Comparison of ENCODE assay signal across 8 mouse cellular contexts in genomic region chr6:29436461-29436934, GRCm38 (mm10). TPM values are rescaled to one million over a fixed set of nuclear protein-coding genes. Genes with fewer than 3 reads are reported as not detected.
DNase-seq lines count a peak whose midpoint lies in the region; ATAC-seq lines count a peak whose summit lies in the region.

No protein-coding gene starts in this region.

- peak overlapping the region; percentile 37 for H3K9ac ChIP-seq in kidney, embryonic 14.5 days (ENCODE audit: low read depth, low read length)
- H3K9ac ChIP-seq in hindbrain, embryonic 16.5 days (ENCODE audit: low read depth, low read length), result no peak overlapping the region
- H3K9ac ChIP-seq in midbrain, embryonic 14.5 days (replicated peaks; ENCODE audit: low read length), result peak overlapping the region; percentile 31; the same call in 1 of the 2 replicates

- peak overlapping the region; percentile 60 for H3K4me3 ChIP-seq in kidney, embryonic 14.5 days (ENCODE audit: low read length)
- H3K4me3 ChIP-seq in hindbrain, embryonic 16.5 days (ENCODE audit: low read length), result no peak overlapping the region
- H3K4me3 ChIP-seq in midbrain, embryonic 14.5 days (replicated peaks; ENCODE audit: low read depth, low read length), result no peak overlapping the region

- ATAC-seq in kidney, embryonic 14.5 days (ENCODE audit: low FRiP score, low TSS enrichment), result peak; percentile 14
- peak; percentile 51 for ATAC-seq in hindbrain, embryonic 16.5 days
- peak; percentile 29; the same call in 1 of the 2 replicates for ATAC-seq in midbrain, embryonic 14.5 days (ENCODE audit: low FRiP score, low TSS enrichment)

- intact Hi-C loops in left cerebral cortex, postnatal 14 days (cut with DNase I), result no loop called here

- H3K27me3 ChIP-seq in kidney, embryonic 14.5 days (ENCODE audit: control insufficient read depth, insufficient read depth, low read length), result peaks cover 4% of the 10 kb centered on the region
- H3K27me3 ChIP-seq in hindbrain, embryonic 16.5 days (replicated peaks; ENCODE audit: control insufficient read depth, insufficient read depth, low read length), result peaks cover 18% of the 10 kb centered on the region
- peaks cover 35% of the 10 kb centered on the region for H3K27me3 ChIP-seq in midbrain, embryonic 14.5 days (ENCODE audit: control insufficient read depth, insufficient read depth, low read length)

- H3K9me3 ChIP-seq in kidney, embryonic 14.5 days (ENCODE audit: control insufficient read depth, low read length), result no peaks in the 10 kb centered on the region
- H3K9me3 ChIP-seq in hindbrain, embryonic 16.5 days (ENCODE audit: control insufficient read depth, low read length), result no peaks in the 10 kb centered on the region
- no peaks in the 10 kb centered on the region for H3K9me3 ChIP-seq in midbrain, embryonic 14.5 days (ENCODE audit: control insufficient read depth, low read length)

- H3K27ac ChIP-seq in kidney, embryonic 14.5 days (ENCODE audit: low read depth, low read length), result peak overlapping the region; percentile 89
- H3K27ac ChIP-seq in hindbrain, embryonic 16.5 days (ENCODE audit: low read depth, low read length), result peak overlapping the region; percentile 61; the same call in 1 of the 2 replicates
- peak overlapping the region; percentile 64 for H3K27ac ChIP-seq in midbrain, embryonic 14.5 days (replicated peaks; ENCODE audit: low read depth, low read length)

- H3K4me1 ChIP-seq in kidney, embryonic 14.5 days (ENCODE audit: control insufficient read depth, insufficient read depth, low read length), result peaks cover 32% of the 10 kb centered on the region
- peaks cover 25% of the 10 kb centered on the region for H3K4me1 ChIP-seq in hindbrain, embryonic 16.5 days (ENCODE audit: control insufficient read depth, insufficient read depth, low read depth, low read length)
- H3K4me1 ChIP-seq in midbrain, embryonic 14.5 days (ENCODE audit: control insufficient read depth, insufficient read depth, low read length), result peaks cover 31% of the 10 kb centered on the region

- H3K36me3 ChIP-seq in kidney, embryonic 14.5 days (ENCODE audit: control insufficient read depth, insufficient read depth, low read length), result peaks cover 14% of the 10 kb centered on the region; the same call in 1 of the 2 replicates
- H3K36me3 ChIP-seq in hindbrain, embryonic 16.5 days (ENCODE audit: control insufficient read depth, insufficient read depth, low read length), result no peaks in the 10 kb centered on the region
- H3K36me3 ChIP-seq in midbrain, embryonic 14.5 days (ENCODE audit: control insufficient read depth, insufficient read depth, low read length), result no peaks in the 10 kb centered on the region

- no peak for DNase-seq in kidney, adult 18-20 months
- peak; percentile 65 for DNase-seq in brain, adult 2 months (ENCODE audit: low read depth, low spot score)
- DNase-seq in gastrocnemius, postnatal 25 days, result peak; percentile 76
- peak; percentile 62 for DNase-seq in midbrain, embryonic 14.5 days
- DNase-seq in right cerebral cortex, adult 18-20 months, result no peak
- no peak for DNase-seq in left cerebral cortex, postnatal 14 days (ENCODE audit: low spot score in 2 of 2)

- WGBS in kidney, embryonic 14.5 days, result 6% methylated on average over 10 of the region's 11 CpGs
- 6% methylated on average over 11 of the region's 11 CpGs for WGBS in hindbrain, embryonic 16.5 days
- 4% methylated on average over 11 of the region's 11 CpGs for WGBS in midbrain, embryonic 14.5 days

- H3K4me2 ChIP-seq in kidney, embryonic 14.5 days (replicated peaks; ENCODE audit: low read depth, low read length), result peak overlapping the region; percentile 86
- peak overlapping the region; percentile 24; the same call in 1 of the 2 replicates for H3K4me2 ChIP-seq in hindbrain, embryonic 16.5 days (ENCODE audit: low read length)
- H3K4me2 ChIP-seq in midbrain, embryonic 14.5 days (ENCODE audit: low read length), result peak overlapping the region; percentile 36

RNA-seq across cellular contexts. Expression of gene Flnc, which starts 3.4 kb away (rescaled TPM):
- 5.5 and 8.3 TPM in 2 replicates for polyA plus RNA-seq in kidney, embryonic 14.5 days (2014; fragmentation: Nextera tagmentation; extraction: Ambion mirVana)
- 100 to 1,000 TPM; 420 to 954 TPM for total RNA-seq in gastrocnemius, postnatal 25 days (2021)
- polyA plus RNA-seq in hindbrain, embryonic 16.5 days (2015; fragmentation: Nextera tagmentation; extraction: Ambion mirVana), result 2.7 and 5.1 TPM in 2 replicates
- polyA plus RNA-seq in midbrain, embryonic 14.5 days (2014; fragmentation: Nextera tagmentation; extraction: Ambion mirVana), result 1.6 and 4.0 TPM in 2 replicates
- 1 to 10 TPM; 2.0 to 2.2 TPM for total RNA-seq in left cerebral cortex, postnatal 14 days (2021)

RNA-seq across cellular contexts. Expression of gene Atp6v1f, which starts 31.0 kb away (rescaled TPM):
- polyA plus RNA-seq in kidney, embryonic 14.5 days (2014; fragmentation: Nextera tagmentation; extraction: Ambion mirVana), result 248 and 309 TPM in 2 replicates
- 100 to 1,000 TPM in 1 of 2 experiments, 10 to 100 TPM in 1; 90.2 to 102 TPM for total RNA-seq in gastrocnemius, postnatal 25 days (2021)
- 341 and 394 TPM in 2 replicates for polyA plus RNA-seq in hindbrain, embryonic 16.5 days (2015; fragmentation: Nextera tagmentation; extraction: Ambion mirVana)
- polyA plus RNA-seq in midbrain, embryonic 14.5 days (2014; fragmentation: Nextera tagmentation; extraction: Ambion mirVana), result 318 and 408 TPM in 2 replicates
- total RNA-seq in left cerebral cortex, postnatal 14 days (2021), result 100 to 1,000 TPM; 253 to 268 TPM

RNA-seq across cellular contexts. Expression of gene Atp6v1fnb, which starts 34.7 kb away (rescaled TPM):
- polyA plus RNA-seq in kidney, embryonic 14.5 days (2014; fragmentation: Nextera tagmentation; extraction: Ambion mirVana), result 0.49 TPM in 1 of 2 replicates, not detected in the other
- not detected for total RNA-seq in gastrocnemius, postnatal 25 days (2021)
- polyA plus RNA-seq in hindbrain, embryonic 16.5 days (2015; fragmentation: Nextera tagmentation; extraction: Ambion mirVana), result 0.56 TPM in 1 of 2 replicates, not detected in the other
- polyA plus RNA-seq in midbrain, embryonic 14.5 days (2014; fragmentation: Nextera tagmentation; extraction: Ambion mirVana), result 0.84 TPM in 1 of 2 replicates, not detected in the other
- 1 to 10 TPM in 1 of 2 experiments, under 1 TPM in 1; 0.70 to 1.3 TPM for total RNA-seq in left cerebral cortex, postnatal 14 days (2021)

RNA-seq across cellular contexts. Expression of gene Ccdc136, which starts 40.4 kb away (rescaled TPM):
- polyA plus RNA-seq in kidney, embryonic 14.5 days (2014; fragmentation: Nextera tagmentation; extraction: Ambion mirVana), result 22.8 and 30.3 TPM in 2 replicates
- 10 to 100 TPM in 1 of 2 experiments, 1 to 10 TPM in 1; 8.0 to 14.1 TPM for total RNA-seq in gastrocnemius, postnatal 25 days (2021)
- polyA plus RNA-seq in hindbrain, embryonic 16.5 days (2015; fragmentation: Nextera tagmentation; extraction: Ambion mirVana), result 54.8 and 58.3 TPM in 2 replicates
- 30.6 and 33.5 TPM in 2 replicates for polyA plus RNA-seq in midbrain, embryonic 14.5 days (2014; fragmentation: Nextera tagmentation; extraction: Ambion mirVana)
- total RNA-seq in left cerebral cortex, postnatal 14 days (2021), result 100 to 1,000 TPM in 1 of 2 experiments, 10 to 100 TPM in 1; 90.1 to 104 TPM

RNA-seq across cellular contexts. Expression of gene Opn1sw, which starts 48.2 kb away (rescaled TPM):
- 0.87 and 0.90 TPM in 2 replicates for polyA plus RNA-seq in kidney, embryonic 14.5 days (2014; fragmentation: Nextera tagmentation; extraction: Ambion mirVana)
- under 1 TPM; 0.13 to 0.32 TPM for total RNA-seq in gastrocnemius, postnatal 25 days (2021)
- 0.43 and 0.46 TPM in 2 replicates for polyA plus RNA-seq in hindbrain, embryonic 16.5 days (2015; fragmentation: Nextera tagmentation; extraction: Ambion mirVana)
- polyA plus RNA-seq in midbrain, embryonic 14.5 days (2014; fragmentation: Nextera tagmentation; extraction: Ambion mirVana), result 0.31 and 0.36 TPM in 2 replicates
- under 1 TPM; 0.33 to 0.66 TPM for total RNA-seq in left cerebral cortex, postnatal 14 days (2021)

Comparison
In these comparisons a context has a peak if more than half of its experiments do, and no peak if none do; other contexts are left out.
1. H3K4me2 ChIP-seq: peak in every context shown above with its lines; median percentile 86 in kidney, embryonic 14.5 days; 36 in midbrain, embryonic 14.5 days; 24 in hindbrain, embryonic 16.5 days.
2. DNase-seq: peak in brain, adult 2 months (single experiment), gastrocnemius, postnatal 25 days (single experiment) and midbrain, embryonic 14.5 days (single experiment); none in kidney, adult 18-20 months (single experiment), right cerebral cortex, adult 18-20 months (single experiment) and left cerebral cortex, postnatal 14 days (0 of 2).
3. Peak in every context shown above with its lines, with median percentiles within 50 percentile points of each other: ATAC-seq and H3K27ac ChIP-seq.